Mouse (Mus musculus) midbrain, embryonic 13.5 days (tissue): Measurements from ENCODE around the gene Ndufs5. TPM values are rescaled to one million over a fixed set of nuclear protein-coding genes. Genes with fewer than 3 reads are reported as not detected.

ENCODE experiments used
- ATAC-seq: fragments of 200-750 bp; cut with Nextera tagmentation; 2 replicates; pipeline ENCODE4 v1.8.0; 2017; ENCODE audit warnings: mild to moderate bottlenecking, moderate TSS enrichment, moderate library complexity
- H3K27ac ChIP-seq: fragments of 300-500 bp; sonication (generic); 2 replicates; pipeline ENCODE4 v1.5.1; 2015; ENCODE audit warnings: inconsistent platforms, mild to moderate bottlenecking, moderate library complexity
- H3K27me3 ChIP-seq: fragments of 300-500 bp; sonication (generic); 2 replicates; pipeline ENCODE4 v1.6.1; 2015; ENCODE audit warnings: mild to moderate bottlenecking, inconsistent platforms
- H3K36me3 ChIP-seq: fragments of 300-500 bp; sonication (generic); 2 replicates; pipeline ENCODE4 v1.6.1; 2015; ENCODE audit warnings: mild to moderate bottlenecking, inconsistent platforms
- H3K4me1 ChIP-seq: fragments of 300-500 bp; sonication (generic); replicated peaks from 2 replicates; pipeline ENCODE4 v1.6.1; 2015; ENCODE audit warnings: inconsistent platforms
- H3K4me2 ChIP-seq: fragments of 300-500 bp; sonication (generic); replicated peaks from 2 replicates; pipeline ENCODE4 v1.6.1; 2015; ENCODE audit warnings: moderate library complexity, mild to moderate bottlenecking, inconsistent platforms
- H3K4me3 ChIP-seq: fragments of 300-500 bp; sonication (generic); replicated peaks from 2 replicates; pipeline ENCODE4 v1.5.1; 2015; ENCODE audit warnings: mild to moderate bottlenecking, inconsistent platforms
- H3K9ac ChIP-seq: fragments of 300-500 bp; sonication (generic); replicated peaks from 2 replicates; pipeline ENCODE4 v1.6.1; 2015; ENCODE audit warnings: mild to moderate bottlenecking, inconsistent platforms
- H3K9me3 ChIP-seq: fragments of 300-500 bp; sonication (generic); 2 replicates; pipeline ENCODE4 v1.6.1; 2016; ENCODE audit warnings: mild to moderate bottlenecking, inconsistent platforms
- WGBS: fragments of 180-500 bp; shearing (Covaris S2); methylation state at CpG from one replicate; pipeline ENCODE4 v1.1.7; 2015; 5-methylcytosine and 5-hydroxymethylcytosine counted together
- polyA plus RNA-seq: library from polyadenylated mRNA; unstranded; fragments of >200 nt; fragmentation: Nextera tagmentation; extraction: Ambion mirVana; gene quantifications from 2 replicates; pipeline ENCODE4 v1.2.1, GENCODE M21; 2015

The Ndufs5 gene
- 394 TPM in 2 replicates for polyA plus RNA-seq

DNA sequence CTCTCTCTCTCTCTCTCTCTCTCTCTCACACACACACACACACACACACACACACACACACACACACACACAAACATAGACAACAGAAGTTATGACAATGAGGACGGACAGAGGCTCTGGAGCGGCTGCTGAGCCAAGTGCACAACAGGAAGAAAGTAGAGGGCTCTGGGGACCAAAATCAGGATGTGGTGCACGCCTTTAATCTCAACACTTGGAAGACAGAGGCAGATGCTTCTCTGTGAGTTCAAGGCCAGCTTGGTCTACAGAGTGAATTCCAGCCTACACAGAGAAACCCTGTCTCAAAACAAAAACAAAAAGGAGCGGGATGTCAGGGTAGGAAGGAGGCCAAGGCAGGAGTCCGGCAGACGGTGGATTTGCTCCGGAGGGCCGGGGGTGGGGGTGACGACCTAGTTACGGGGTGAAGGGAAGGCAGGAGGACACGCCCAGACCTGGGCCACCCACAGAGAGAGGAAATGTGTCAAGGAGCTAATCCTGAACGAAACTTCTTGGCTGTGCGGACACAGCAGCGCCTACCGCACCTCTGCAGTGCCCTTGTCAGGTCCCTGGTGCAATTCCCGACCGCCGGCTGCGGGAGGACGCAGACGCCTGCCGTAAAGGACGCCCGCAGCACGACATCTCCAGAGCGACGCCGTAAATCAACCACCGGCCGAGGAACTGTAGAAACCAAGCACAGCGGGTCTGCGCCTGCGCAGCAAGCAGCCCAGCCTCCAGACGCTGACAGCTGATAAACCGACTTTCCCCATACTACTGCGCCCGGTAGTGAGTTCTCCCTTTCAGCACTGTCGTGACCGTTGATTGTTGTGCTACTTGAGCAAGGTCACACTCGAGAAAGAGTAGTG, at the start of gene Ndufs5:
Gene Ndufs5, minus strand, starts transcription at position 629 of the 860 bp plus-strand sequence.
- ATAC-seq = peak; percentile 97
- Histone ChIP-seq H3K27me3 (no peaks in the 10 kb centered on the region), H3K9me3 (no peaks in the 10 kb centered on the region), H3K27ac (peak within 1 kb of the TSS; percentile 61; the same call in 1 of the 2 replicates), H3K4me3 (peak within 1 kb of the TSS; percentile 70), H3K4me1 (peaks cover 15% of the 10 kb centered on the region), H3K9ac (peak within 1 kb of the TSS; percentile 87), H3K36me3 (peaks cover 22% of the 10 kb centered on the region), H3K4me2 (peak within 1 kb of the TSS; percentile 82)
- WGBS = under 1% methylated on average over 40 of the region's 40 CpGs

DNA sequence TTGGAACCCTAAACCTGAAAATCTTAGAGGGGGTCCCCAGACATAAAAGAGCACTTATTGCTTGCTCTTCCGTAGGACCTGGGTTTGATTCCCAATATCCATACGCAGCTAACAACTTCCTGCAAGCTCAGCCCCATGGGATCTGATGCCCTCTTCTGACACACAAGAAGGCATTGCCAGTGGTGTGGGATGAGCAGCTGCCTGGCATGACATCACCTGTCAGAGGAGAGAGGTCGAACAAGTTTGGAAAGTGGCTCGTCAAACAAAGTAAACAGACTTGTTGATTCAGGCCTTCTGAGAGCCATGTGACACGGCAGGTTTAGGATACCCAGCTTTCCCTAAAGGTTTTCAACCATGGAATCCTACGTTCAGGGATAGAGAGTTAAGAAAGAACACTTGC, 47.1 kb upstream of the Ndufs5 start:
- 81% methylated on average over 6 of the region's 6 CpGs for WGBS
- H3K4me2 ChIP-seq = no peak overlapping the region
- no peaks in the 10 kb centered on the region for H3K27me3 ChIP-seq
- no peak overlapping the region for H3K27ac ChIP-seq
- H3K4me3 ChIP-seq = no peak overlapping the region
- no peaks in the 10 kb centered on the region for H3K9me3 ChIP-seq
- H3K4me1 ChIP-seq = no peaks in the 10 kb centered on the region
- H3K9ac ChIP-seq = no peak overlapping the region
- no peak for ATAC-seq
- H3K36me3 ChIP-seq = no peaks in the 10 kb centered on the region

DNA sequence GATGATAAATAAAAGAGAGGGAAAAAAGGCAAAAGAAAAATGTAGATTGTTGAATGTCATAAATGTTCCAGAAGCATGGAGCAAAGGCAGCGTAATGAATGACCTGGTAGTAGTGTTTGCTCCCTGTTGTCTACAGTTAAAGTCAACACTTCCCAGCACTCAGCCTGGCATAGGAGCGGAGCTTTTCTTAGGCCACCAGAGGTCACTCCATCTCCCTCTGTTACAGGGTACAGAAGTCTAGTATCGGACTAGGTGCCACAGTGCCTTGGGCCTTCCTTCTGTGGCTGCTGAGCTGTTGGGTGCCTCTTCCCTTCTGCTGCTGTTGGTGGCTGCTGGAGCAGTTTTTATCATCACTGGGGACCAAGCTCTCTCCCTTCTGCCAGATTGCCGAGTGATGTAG, 40.3 kb upstream of the Ndufs5 start:
- H3K9me3 ChIP-seq = no peaks in the 10 kb centered on the region
- H3K27ac ChIP-seq = no peak overlapping the region
- H3K9ac ChIP-seq = no peak overlapping the region
- H3K4me3 ChIP-seq = no peak overlapping the region
- H3K36me3 ChIP-seq = no peaks in the 10 kb centered on the region
- H3K4me2 ChIP-seq = no peak overlapping the region
- no peaks in the 10 kb centered on the region for H3K27me3 ChIP-seq
- 52% methylated on average over 4 of the region's 4 CpGs for WGBS
- ATAC-seq = no peak
- H3K4me1 ChIP-seq = no peaks in the 10 kb centered on the region

DNA sequence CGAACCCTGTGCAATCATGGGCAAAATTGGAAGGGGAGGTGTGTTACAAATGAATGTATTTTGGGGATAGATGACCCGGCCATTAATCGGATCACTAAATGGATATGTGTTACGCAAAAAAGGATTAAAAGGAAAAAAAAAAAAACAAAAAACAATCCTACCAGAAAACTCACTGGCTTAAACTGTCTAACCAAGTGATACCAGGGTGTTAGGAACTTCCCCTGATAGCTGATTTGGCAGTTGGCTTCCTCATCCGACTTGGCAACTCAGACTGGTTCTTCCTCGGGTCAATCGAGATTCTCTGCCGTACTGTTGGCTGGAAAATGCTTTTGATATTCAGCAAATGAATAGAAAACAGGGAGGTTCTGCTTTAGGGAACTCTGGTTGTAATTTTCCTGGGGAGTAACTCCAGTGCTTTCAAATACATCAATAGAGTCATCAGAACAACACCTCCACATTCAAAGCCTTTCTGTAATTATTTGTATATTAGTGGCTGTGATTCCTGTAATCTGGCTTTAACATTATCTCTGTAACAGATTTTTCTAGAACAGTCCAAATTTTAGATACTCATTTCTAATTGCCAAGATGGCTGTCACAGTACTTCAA, 32.8 kb upstream of the Ndufs5 start:
- Histone ChIP-seq H3K27me3 (0 out of 2 replicates have a peak, but pooled peaks cover 3% of the 10 kb centered on the region), H3K27ac (peak overlapping the region; percentile 56), H3K9me3 (no peaks in the 10 kb centered on the region), H3K4me1 (peaks cover 31% of the 10 kb centered on the region), H3K4me3 (peak overlapping the region; percentile 99), H3K9ac (peak overlapping the region; percentile 42), H3K4me2 (peak overlapping the region; percentile 58), H3K36me3 (no peaks in the 10 kb centered on the region)
- 0% methylated on average over 8 of the region's 8 CpGs for WGBS
- no peak for ATAC-seq

DNA sequence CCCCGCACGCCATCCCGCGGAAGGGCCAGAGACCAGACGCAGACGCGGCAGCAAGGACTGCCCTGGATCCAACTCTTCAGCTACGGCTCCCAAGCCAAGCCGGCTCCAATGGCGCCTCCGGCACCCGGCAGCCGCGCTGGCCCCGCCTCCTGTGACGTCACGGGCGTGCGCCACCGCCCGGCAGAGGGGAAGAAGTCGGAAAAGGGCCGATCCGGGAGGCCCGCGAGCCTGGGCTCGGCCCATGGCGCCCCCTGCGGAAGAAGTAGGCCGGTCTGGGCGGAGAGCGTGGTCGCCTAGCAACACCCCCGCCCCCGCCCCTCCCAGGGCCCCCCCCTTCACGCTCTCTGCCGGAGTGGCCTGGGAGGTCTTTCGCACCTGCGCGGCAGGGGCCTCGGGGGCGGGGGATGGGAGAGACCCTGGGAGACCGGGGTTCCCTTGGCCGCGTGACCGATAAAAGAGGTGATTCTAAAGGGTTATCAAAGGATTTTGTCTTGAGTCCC, 32.2 kb upstream of the Ndufs5 start, which contains the start of gene Akirin1:
Gene Akirin1, minus strand, starts transcription at position 194 of the 500 bp plus-strand sequence.
- ATAC-seq = peak; percentile 98
- Histone ChIP-seq H3K27ac (peak within 1 kb of the TSS; percentile 95), H3K27me3 (0 out of 2 replicates have a peak, but pooled peaks cover 3% of the 10 kb centered on the region), H3K36me3 (no peaks in the 10 kb centered on the region), H3K4me1 (peaks cover 34% of the 10 kb centered on the region), H3K4me2 (peak within 1 kb of the TSS; percentile 75), H3K9ac (peak within 1 kb of the TSS; percentile 93), H3K9me3 (no peaks in the 10 kb centered on the region), H3K4me3 (peak within 1 kb of the TSS; percentile 99)
- 0% methylated on average over 29 of the region's 46 CpGs for WGBS

DNA sequence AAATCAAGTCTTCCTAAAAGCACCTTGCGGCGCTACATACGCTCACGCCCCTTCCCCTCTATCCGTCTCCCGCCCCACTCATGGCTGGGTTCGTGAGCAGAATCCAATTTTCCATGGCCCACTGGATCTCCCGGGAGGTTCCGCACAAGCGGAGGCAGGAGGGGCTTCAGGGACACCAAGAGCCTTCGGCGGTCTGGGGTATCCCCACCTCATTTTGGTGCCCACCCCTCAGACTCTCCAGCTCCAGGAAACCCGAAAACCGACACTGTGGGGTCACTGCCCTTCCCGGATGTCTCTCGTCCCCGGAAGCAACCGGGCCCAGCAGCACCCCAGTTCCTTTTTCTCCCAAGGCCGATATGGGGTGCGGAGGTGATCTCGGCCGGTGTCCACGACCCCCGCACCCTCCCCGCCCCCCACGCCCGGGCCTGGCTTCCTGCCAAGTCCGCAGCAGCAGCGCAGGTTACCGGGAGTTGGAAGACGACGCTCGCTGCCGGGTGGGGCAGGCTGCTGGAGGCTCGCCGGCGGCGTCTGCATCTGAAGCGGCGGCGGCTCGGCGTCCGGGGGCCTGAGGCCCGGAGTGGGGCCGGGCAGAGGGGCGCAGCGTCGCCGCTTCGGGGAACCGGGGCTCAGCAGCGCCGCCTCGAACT, 31.6 kb upstream of the Ndufs5 start:
- no peaks in the 10 kb centered on the region for H3K36me3 ChIP-seq
- peak; percentile 90 for ATAC-seq
- H3K9ac ChIP-seq = peak overlapping the region; percentile 93
- H3K4me2 ChIP-seq = peak overlapping the region; percentile 75
- no peaks in the 10 kb centered on the region for H3K9me3 ChIP-seq
- peak overlapping the region; percentile 95 for H3K27ac ChIP-seq
- WGBS = under 1% methylated on average over 55 of the region's 55 CpGs
- H3K4me1 ChIP-seq = peaks cover 37% of the 10 kb centered on the region
- peak overlapping the region; percentile 99 for H3K4me3 ChIP-seq
- H3K27me3 ChIP-seq = 0 out of 2 replicates have a peak, but pooled peaks cover 3% of the 10 kb centered on the region

DNA sequence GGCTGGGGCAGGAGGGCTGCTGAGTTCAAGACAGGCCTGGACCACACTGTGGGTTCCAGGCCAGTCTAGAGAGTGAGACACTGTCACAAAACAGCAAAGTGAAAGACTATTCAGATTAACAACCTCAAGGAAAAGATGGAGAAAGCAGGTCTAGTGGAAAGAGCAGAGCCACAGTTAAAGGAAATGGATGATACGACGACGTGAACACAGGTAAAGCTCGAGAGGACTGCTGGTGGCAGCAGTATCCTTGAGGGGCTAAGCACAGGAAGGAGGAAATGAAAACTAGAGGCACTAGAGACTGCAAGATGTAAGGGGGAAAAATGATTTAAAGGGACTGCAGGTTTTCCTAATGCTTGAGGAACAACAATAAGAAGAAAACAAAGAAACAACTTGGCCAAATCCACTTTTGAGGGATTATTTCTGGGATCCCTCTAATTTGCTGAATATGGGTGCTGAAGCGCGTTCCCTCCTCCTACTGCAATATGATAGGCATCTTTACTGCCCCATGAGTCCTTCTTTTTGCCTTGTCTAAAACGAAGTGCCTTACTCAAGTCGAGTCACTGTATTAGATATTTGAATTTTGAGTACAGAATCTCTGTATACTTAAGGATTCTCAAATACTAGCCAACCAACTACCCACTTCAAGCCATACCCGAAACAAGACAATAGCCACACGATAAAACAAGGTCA, 30.9 kb upstream of the Ndufs5 start:
- Histone ChIP-seq H3K4me1 (peaks cover 37% of the 10 kb centered on the region), H3K9me3 (no peaks in the 10 kb centered on the region), H3K4me3 (peak overlapping the region; percentile 99), H3K4me2 (peak overlapping the region; percentile 75), H3K9ac (peak overlapping the region; percentile 93), H3K27me3 (0 out of 2 replicates have a peak, but pooled peaks cover 3% of the 10 kb centered on the region), H3K36me3 (no peaks in the 10 kb centered on the region), H3K27ac (peak overlapping the region; percentile 95)
- WGBS = 13% methylated on average over 10 of the region's 10 CpGs
- no peak for ATAC-seq

DNA sequence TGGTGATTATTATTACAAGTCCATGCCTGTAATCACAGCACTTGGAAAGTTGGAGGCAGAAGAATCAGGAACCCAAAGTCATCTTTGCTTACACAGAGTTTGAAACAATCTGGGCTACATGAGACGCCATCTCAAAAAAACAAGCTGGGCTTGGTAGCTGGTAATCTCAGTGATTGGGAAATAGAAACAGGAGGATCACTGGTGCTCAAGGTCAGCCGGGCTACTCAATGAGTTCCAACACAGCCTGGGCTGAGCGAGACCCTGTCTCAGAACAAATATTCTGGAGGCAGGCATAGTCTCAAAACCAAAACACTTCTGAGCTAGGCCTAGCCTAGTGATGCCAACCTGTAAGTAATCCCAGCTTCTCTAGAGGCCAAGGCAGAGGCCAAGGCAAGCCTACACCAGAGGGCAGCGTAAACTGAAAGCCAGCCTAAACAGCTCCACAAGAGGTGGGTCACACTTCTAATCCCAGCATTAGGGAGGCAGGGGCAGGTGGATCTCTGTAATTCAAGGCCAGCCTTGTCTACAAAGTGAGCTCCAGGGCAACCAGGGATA, 27.3 kb upstream of the Ndufs5 start:
- ATAC-seq = no peak
- Histone ChIP-seq H3K27me3 (no peaks in the 10 kb centered on the region), H3K4me3 (no peak overlapping the region), H3K9ac (no peak overlapping the region), H3K36me3 (peaks cover 30% of the 10 kb centered on the region), H3K4me2 (no peak overlapping the region), H3K9me3 (no peaks in the 10 kb centered on the region), H3K4me1 (peaks cover 33% of the 10 kb centered on the region), H3K27ac (no peak overlapping the region)
- WGBS = 93% methylated on average over 4 of the region's 4 CpGs

DNA sequence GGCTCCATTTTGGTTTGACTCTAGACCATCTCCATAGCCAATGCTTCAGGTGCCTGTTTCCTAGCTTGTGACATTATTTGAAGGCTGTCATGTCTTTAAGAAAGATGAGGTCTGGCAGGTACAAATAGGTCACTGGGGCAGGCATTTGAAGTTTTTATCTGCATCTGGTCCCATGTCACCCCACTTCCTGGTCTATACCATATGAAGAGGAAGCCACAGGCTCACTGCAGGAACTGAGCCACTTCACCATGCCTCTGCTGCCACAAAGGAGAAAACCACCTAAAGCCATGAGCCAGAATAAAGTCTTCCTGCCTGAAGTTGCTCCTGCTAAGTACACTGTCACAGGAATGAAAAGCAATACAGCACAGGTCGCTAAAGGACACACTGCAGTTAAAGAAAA, 24.9 kb upstream of the Ndufs5 start:
- Histone ChIP-seq H3K4me3 (no peak overlapping the region), H3K27me3 (no peaks in the 10 kb centered on the region), H3K9ac (no peak overlapping the region), H3K36me3 (peaks cover 53% of the 10 kb centered on the region), H3K4me1 (peaks cover 20% of the 10 kb centered on the region), H3K9me3 (no peaks in the 10 kb centered on the region), H3K27ac (no peak overlapping the region), H3K4me2 (no peak overlapping the region)
- no peak for ATAC-seq
- 86% methylated on average over 1 of the region's 1 CpGs for WGBS

DNA sequence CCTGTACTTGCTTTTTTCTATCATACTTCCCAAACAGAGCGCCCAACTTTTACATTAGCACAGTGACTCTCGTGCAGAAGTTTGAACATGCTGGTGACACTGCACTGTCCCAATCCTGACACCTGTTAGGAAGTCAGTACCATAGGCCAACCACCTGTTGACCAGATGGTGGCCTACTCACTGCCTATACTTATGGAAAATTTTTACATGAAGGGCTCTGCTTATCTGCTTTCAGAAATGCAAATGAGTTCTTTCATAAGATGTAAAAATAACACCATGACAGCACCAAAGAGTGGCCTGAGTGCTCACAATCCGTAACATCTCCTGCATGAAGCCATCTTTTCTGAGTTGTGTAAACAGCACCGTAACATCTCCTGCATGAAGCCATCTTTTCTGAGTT, 20.7 kb upstream of the Ndufs5 start:
- no peak for ATAC-seq
- peaks cover 72% of the 10 kb centered on the region for H3K36me3 ChIP-seq
- no peak overlapping the region for H3K9ac ChIP-seq
- H3K4me1 ChIP-seq = no peaks in the 10 kb centered on the region
- H3K4me3 ChIP-seq = no peak overlapping the region
- WGBS = 92% methylated on average over 4 of the region's 4 CpGs
- H3K27me3 ChIP-seq = no peaks in the 10 kb centered on the region
- H3K9me3 ChIP-seq = no peaks in the 10 kb centered on the region
- H3K4me2 ChIP-seq = no peak overlapping the region
- no peak overlapping the region for H3K27ac ChIP-seq

DNA sequence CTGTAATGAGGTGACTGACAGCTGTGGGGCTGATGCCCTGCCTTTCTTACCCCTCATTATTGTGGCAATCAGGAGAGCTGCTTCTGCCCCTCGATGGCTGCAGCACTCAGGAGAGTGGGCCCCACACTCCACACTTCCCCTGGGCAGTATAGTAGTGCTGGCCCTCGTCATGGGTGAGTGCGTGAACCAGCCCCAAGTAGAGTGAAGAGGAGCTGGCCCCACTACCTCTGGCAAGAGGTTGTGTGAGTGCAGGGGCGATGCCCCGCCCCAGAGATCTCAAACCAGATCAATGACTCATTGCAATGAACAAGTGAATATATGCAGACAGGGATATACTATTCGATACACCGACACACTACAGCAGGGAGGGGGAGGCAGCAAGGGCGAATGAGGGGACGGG, 15.5 kb upstream of the Ndufs5 start:
- no peak overlapping the region for H3K4me3 ChIP-seq
- peaks cover 44% of the 10 kb centered on the region for H3K36me3 ChIP-seq
- ATAC-seq = no peak
- no peak overlapping the region for H3K27ac ChIP-seq
- H3K4me2 ChIP-seq = no peak overlapping the region
- no peaks in the 10 kb centered on the region for H3K4me1 ChIP-seq
- no peaks in the 10 kb centered on the region for H3K9me3 ChIP-seq
- 96% methylated on average over 9 of the region's 9 CpGs for WGBS
- H3K9ac ChIP-seq = no peak overlapping the region
- no peaks in the 10 kb centered on the region for H3K27me3 ChIP-seq
